Mouse (Mus musculus) CH12F3 (cell line): ENCODE data around the gene Dpp4.

Source experiments
- in situ Hi-C: fragments of 300-500 bp; cut with MboI; formaldehyde crosslinking; loops from 2 replicates; pipeline ENCODE4 v1.14.3; 2020; ENCODE audit warnings: low sequenced_read_pairs

Gene Dpp4

GRCm38 (mm10) chr2:62316930-62317329, 95.1 kb downstream of the Dpp4 start:
- in situ Hi-C loops = no loop called here

- in situ Hi-C loops = no loop called here
Observed at GRCm38 (mm10) chr2:62307477-62307876, 104.6 kb downstream of the Dpp4 start.

- in situ Hi-C loops = no loop called here
Observed at GRCm38 (mm10) chr2:62306978-62307377, 105.1 kb downstream of the Dpp4 start.

GRCm38 (mm10) chr2:62301716-62302115, 110.3 kb downstream of the Dpp4 start:
- in situ Hi-C loops = no loop called here

- in situ Hi-C loops = no loop called here
Observed at GRCm38 (mm10) chr2:62293846-62294245, 118.2 kb downstream of the Dpp4 start.

GRCm38 (mm10) chr2:62287532-62287931, 124.5 kb downstream of the Dpp4 start:
- in situ Hi-C loops = no loop called here

- in situ Hi-C loops = no loop called here
Observed at GRCm38 (mm10) chr2:62285847-62286246, 126.2 kb downstream of the Dpp4 start.

GRCm38 (mm10) chr2:62285026-62285425, 127.0 kb downstream of the Dpp4 start:
- in situ Hi-C loops = no loop called here
